Mouse (Mus musculus) intestine, postnatal 0 days (tissue): ENCODE measurements around the gene Catsper1. TPM values are rescaled to one million over a fixed set of nuclear protein-coding genes. Genes with fewer than 3 reads are reported as not detected.
A peak's percentile ranks its signal among the peaks of the same experiment; 100 is the strongest.
"Not testable (repeated sequence)": the region's sequence is repeated elsewhere in the genome, so short reads cannot be mapped to it uniquely, and the experiment has no call there.

Experiments
- ATAC-seq: fragments of 200-750 bp; cut with Nextera tagmentation; 2 replicates; pipeline ENCODE4 v1.8.0; 2017; ENCODE audit warnings: mild to moderate bottlenecking, moderate TSS enrichment, moderate library complexity
- H3K27ac ChIP-seq: fragments of 300-500 bp; sonication (generic); 2 replicates; pipeline ENCODE4 v1.5.1; 2014; ENCODE audit warnings: mild to moderate bottlenecking, low read depth, low read length, moderate library complexity
- H3K27me3 ChIP-seq: fragments of 300-500 bp; sonication (generic); replicated peaks from 2 replicates; pipeline ENCODE4 v1.6.1; 2014; ENCODE audit warnings: low read length, mixed read lengths; ENCODE audit not compliant: control insufficient read depth, insufficient read depth
- H3K36me3 ChIP-seq: fragments of 300-500 bp; sonication (generic); 2 replicates; pipeline ENCODE4 v1.6.1; 2014; ENCODE audit warnings: mild to moderate bottlenecking, moderate library complexity; ENCODE audit not compliant: control insufficient read depth, insufficient read depth
- H3K4me1 ChIP-seq: fragments of 300-500 bp; sonication (generic); replicated peaks from 2 replicates; pipeline ENCODE4 v1.6.1; 2014; ENCODE audit warnings: antibody characterized with exemption, low read length, mixed read lengths; ENCODE audit not compliant: control insufficient read depth, insufficient read depth
- H3K4me2 ChIP-seq: fragments of 300-500 bp; sonication (generic); replicated peaks from 2 replicates; pipeline ENCODE4 v1.6.1; 2014; ENCODE audit warnings: low read depth, mild to moderate bottlenecking, moderate library complexity
- H3K4me3 ChIP-seq: fragments of 300-500 bp; sonication (generic); 2 replicates; pipeline ENCODE4 v1.5.1; 2014; ENCODE audit warnings: low read depth, low read length
- H3K9ac ChIP-seq: fragments of 300-500 bp; sonication (generic); 2 replicates; pipeline ENCODE4 v1.6.1; 2014; ENCODE audit warnings: mild to moderate bottlenecking, low read depth, low read length
- H3K9me3 ChIP-seq: fragments of 300-500 bp; sonication (generic); 2 replicates; pipeline ENCODE4 v1.6.1; 2016; ENCODE audit warnings: mixed run types; ENCODE audit not compliant: control insufficient read depth
- CTCF ChIP-seq: sonication (generic); IDR thresholded peaks from 2 replicates; pipeline ENCODE4 v1.5.1; 2016; ENCODE audit warnings: low read depth, mild to moderate bottlenecking, control low read depth, antibody characterized with exemption, moderate library complexity
- WGBS: fragments of 180-500 bp; shearing (Covaris S2); extraction: QIAGEN DNeasy Blood & Tissue Kit; methylation state at CpG from one replicate; pipeline ENCODE4 v1.1.7; 2014; 5-methylcytosine and 5-hydroxymethylcytosine counted together
- polyA plus RNA-seq: library from polyadenylated mRNA; unstranded; fragments of >200 nt; fragmentation: Nextera tagmentation; extraction: Ambion mirVana; gene quantifications from 2 replicates; pipeline ENCODE4 v1.2.1, GENCODE M21; 2015

Gene Catsper1
- polyA plus RNA-seq, 1 experiment from 2014 or later, result not detected

DNA sequence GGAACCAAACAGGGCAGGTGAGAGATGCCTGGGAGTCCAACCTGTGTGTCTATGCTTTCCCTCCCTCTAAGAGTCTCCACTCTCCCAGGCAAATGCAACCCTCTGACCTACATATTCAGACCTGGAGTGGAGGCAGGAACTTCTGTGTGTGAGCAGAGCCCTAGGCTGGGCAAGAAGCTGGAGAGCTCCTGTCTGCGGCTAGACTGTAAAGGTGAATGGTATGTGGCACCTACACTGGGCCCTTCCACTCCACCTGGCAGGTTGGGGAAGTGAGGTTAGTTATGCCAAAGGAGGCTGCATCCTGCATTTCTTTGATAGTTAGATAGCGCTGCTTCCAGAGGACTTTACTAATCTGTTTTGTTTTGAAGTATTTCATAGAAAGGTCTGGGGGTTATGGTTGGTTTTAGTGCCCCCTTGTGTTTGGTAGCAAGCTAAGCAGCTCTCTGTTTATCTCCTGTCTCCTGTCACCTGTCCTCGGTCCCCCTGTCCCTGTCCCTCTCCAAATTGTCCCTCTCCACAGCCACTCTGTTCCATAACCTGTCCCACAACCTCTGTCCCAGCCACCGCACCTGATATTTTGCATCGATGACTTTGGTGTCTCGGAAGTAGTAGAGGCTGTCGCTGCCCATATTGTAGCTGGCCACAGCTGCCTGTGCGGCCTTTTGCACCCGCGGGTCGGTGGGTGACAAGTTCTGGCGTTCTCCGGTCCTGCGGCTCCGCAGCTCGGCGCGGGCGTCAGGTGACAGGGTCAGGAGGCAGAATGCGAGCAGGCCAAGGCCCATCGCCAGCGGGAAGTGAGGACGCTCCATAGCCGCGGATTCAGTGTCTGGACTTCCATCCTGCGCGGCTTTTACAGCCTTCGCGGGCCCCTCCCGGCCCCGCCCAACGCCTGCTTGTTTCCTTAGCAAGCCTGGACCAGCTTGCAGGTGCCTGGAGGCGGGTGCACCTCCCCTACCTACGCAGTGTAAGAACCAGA is 13.3 kb downstream of the Catsper1 start:
- Histone ChIP-seq H3K4me2 (peak overlapping the region; percentile 75), H3K36me3 (no peaks in the 10 kb centered on the region), H3K4me3 (peak overlapping the region; percentile 47), H3K9ac (peak overlapping the region; percentile 31), H3K27me3 (no peaks in the 10 kb centered on the region), H3K27ac (no peak overlapping the region), H3K4me1 (0 out of 2 replicates have a peak, but pooled peaks cover 3% of the 10 kb centered on the region), H3K9me3 (no peaks in the 10 kb centered on the region)
- peak; percentile 74 for TF ChIP-seq CTCF
- 3% methylated on average over 34 of the region's 34 CpGs for WGBS
- peak; percentile 69 for ATAC-seq

GRCm38 (mm10) chr19:5349502-5349873 is 13.9 kb downstream of the Catsper1 start, which contains the start of gene Cst6:
Cst6 (minus strand) TSS chr19:5349574.
- 61% methylated on average over 6 of the region's 6 CpGs for WGBS
- Histone ChIP-seq H3K4me3 (peak within 1 kb of the TSS; percentile 47), H3K4me2 (peak within 1 kb of the TSS; percentile 75), H3K9ac (peak within 1 kb of the TSS; percentile 31)
- not testable (repeated sequence) for H3K27ac ChIP-seq, H3K27me3 ChIP-seq, H3K36me3 ChIP-seq, ATAC-seq, H3K9me3 ChIP-seq, H3K4me1 ChIP-seq

- Histone ChIP-seq H3K27ac (peak overlapping the region; percentile 70), H3K9ac (no peak overlapping the region; the same call in 1 of the 2 replicates), H3K36me3 (no peaks in the 10 kb centered on the region), H3K4me2 (no peak overlapping the region), H3K4me3 (no peak overlapping the region), H3K9me3 (no peaks in the 10 kb centered on the region), H3K4me1 (0 out of 2 replicates have a peak, but pooled peaks cover under 1% of the 10 kb centered on the region), H3K27me3 (no peaks in the 10 kb centered on the region)
- TF ChIP-seq CTCF, result no peak
- peak; percentile 35; the same call in 1 of the 2 replicates for ATAC-seq
- 41% methylated on average over 2 of the region's 2 CpGs for WGBS
These were observed 18.1 kb downstream of the Catsper1 start for GRCm38 (mm10) chr19:5353609-5354008.

DNA sequence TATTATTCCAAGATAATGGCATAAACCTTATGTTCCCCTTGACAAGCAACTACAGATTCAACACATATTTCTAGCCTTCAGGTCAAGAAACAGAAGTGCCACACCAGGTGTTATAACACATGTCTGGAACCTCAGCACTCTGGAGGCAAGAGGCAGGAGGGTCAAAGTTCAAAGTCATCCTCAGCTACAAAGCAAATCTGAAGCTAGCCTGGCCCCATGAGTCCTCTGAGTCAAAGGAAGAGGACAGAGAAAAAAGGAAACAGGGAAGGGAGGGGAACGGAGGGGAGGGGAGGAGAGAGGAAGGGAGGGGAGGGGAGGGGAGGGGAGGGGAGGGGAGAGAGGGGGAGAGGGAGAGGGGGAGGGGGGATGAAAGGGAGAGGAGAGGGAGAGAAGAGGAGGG is 20.5 kb downstream of the Catsper1 start:
- peak; percentile 76 for ATAC-seq
- H3K4me3 ChIP-seq, result no peak overlapping the region
- H3K27me3 ChIP-seq, result no peaks in the 10 kb centered on the region
- H3K9me3 ChIP-seq, result no peaks in the 10 kb centered on the region
- H3K36me3 ChIP-seq, result no peaks in the 10 kb centered on the region; the same call in 1 of the 2 replicates
- no peak overlapping the region for H3K4me2 ChIP-seq
- peak overlapping the region; percentile 57 for H3K27ac ChIP-seq
- no peak overlapping the region for H3K9ac ChIP-seq
- WGBS, result no CpG with 5 or more reads among the region's 1 CpGs
- H3K4me1 ChIP-seq, result no peaks in the 10 kb centered on the region
- no peak for TF ChIP-seq CTCF

- WGBS, result 84% methylated on average over 2 of the region's 2 CpGs
- Histone ChIP-seq H3K27ac (no peak overlapping the region), H3K9me3 (no peaks in the 10 kb centered on the region), H3K4me3 (no peak overlapping the region), H3K4me2 (no peak overlapping the region), H3K4me1 (0 out of 2 replicates have a peak, but pooled peaks cover 2% of the 10 kb centered on the region), H3K9ac (no peak overlapping the region), H3K36me3 (peaks cover 11% of the 10 kb centered on the region; the same call in 1 of the 2 replicates), H3K27me3 (no peaks in the 10 kb centered on the region)
- no peak for TF ChIP-seq CTCF
- ATAC-seq, result no peak
These were observed 26.6 kb downstream of the Catsper1 start for GRCm38 (mm10) chr19:5362186-5362585.

DNA sequence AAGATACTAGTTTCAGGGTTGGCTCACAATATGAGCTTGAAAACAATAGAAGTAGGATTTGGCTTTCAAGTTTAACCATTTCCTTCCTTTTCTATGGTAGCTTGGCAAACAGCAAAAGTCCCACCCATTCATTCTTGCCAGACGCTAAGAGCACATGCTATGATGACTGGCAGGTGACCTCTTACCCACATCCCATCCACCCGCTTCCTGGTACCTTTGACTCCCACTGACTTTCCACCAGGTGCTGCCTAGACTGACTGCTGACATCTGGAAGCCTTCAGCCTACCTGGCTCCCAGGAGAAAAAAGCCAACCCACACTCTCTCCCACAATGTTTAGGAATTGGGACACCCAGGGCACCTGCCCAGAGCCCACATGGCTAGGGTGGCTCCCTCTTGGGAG is 28.6 kb downstream of the Catsper1 start:
- no peaks in the 10 kb centered on the region for H3K27me3 ChIP-seq
- 0 out of 2 replicates have a peak, but pooled peaks have one; percentile 14 for TF ChIP-seq CTCF
- 0 out of 2 replicates have a peak overlapping the region, but pooled peaks have one; percentile 66 for H3K27ac ChIP-seq
- no peak overlapping the region for H3K4me3 ChIP-seq
- 58% methylated on average over 2 of the region's 2 CpGs for WGBS
- peaks cover 6% of the 10 kb centered on the region; the same call in 1 of the 2 replicates for H3K4me1 ChIP-seq
- H3K9ac ChIP-seq, result no peak overlapping the region
- no peaks in the 10 kb centered on the region for H3K9me3 ChIP-seq
- ATAC-seq, result peak; percentile 18
- peaks cover 23% of the 10 kb centered on the region for H3K36me3 ChIP-seq
- no peak overlapping the region for H3K4me2 ChIP-seq
